Comparison of ENCODE assay signal across 9 mouse cellular contexts in the genomic region with DNA sequence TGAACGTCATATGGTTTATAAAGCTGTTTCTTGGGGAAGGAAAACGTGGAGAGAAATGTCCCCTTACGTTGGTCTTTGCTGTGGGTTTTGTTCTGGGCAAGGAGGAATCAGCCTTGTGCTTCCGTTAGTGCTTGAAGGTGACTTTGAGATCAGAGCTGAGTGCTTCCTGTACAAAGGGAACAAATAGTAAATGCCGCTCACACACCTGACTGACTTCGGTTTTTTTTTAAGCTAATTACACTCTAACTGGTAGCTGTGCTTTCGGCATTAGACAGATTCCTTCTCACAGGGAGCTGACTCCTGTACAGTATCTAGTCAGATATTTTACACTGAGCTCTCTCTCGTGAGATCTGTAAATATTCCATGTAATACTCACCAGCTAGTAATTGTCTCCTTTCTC. TPM values are rescaled to one million over a fixed set of nuclear protein-coding genes. Genes with fewer than 3 reads are reported as not detected.
DNase-seq lines count a peak whose midpoint lies in the region; ATAC-seq and TF ChIP-seq lines count a peak whose summit lies in the region.
"Had no signal": no experiment of that assay in that cellular context is flagged by ENCODE, and none has a peak within 500 bp of the region (broad histone marks: within the 10 kb centered on the region; RNA-seq: fewer than 3 reads in every experiment).

No protein-coding gene starts in this region.

- H3K4me3 ChIP-seq in heart, embryonic 14.5 days (ENCODE audit: control insufficient read depth in 1 of 2, insufficient read depth in 1 of 2, low read depth in 1 of 2, low read length in 2 of 2) = no peak overlapping the region
- no peak overlapping the region for H3K4me3 ChIP-seq in thymus, adult 2 months (ENCODE audit: control insufficient read depth, insufficient read depth, low read length)
- no peak overlapping the region for H3K4me3 ChIP-seq in intestine, embryonic 16.5 days (ENCODE audit: low read length)

- H3K36me3 ChIP-seq in heart, embryonic 14.5 days (ENCODE audit: control insufficient read depth, insufficient read depth, low read length) = no peaks in the 10 kb centered on the region
- H3K36me3 ChIP-seq in thymus, adult 2 months (ENCODE audit: control insufficient read depth, insufficient read depth, low read length) = no peaks in the 10 kb centered on the region
- no peaks in the 10 kb centered on the region for H3K36me3 ChIP-seq in intestine, embryonic 16.5 days (ENCODE audit: control insufficient read depth, insufficient read depth, low read length)

- no peaks in the 10 kb centered on the region for H3K27me3 ChIP-seq in heart, embryonic 14.5 days (ENCODE audit: control insufficient read depth, insufficient read depth, low read length)
- no peaks in the 10 kb centered on the region for H3K27me3 ChIP-seq in thymus, adult 2 months (ENCODE audit: control insufficient read depth, insufficient read depth, low read length)
- H3K27me3 ChIP-seq in intestine, embryonic 16.5 days (replicated peaks; ENCODE audit: control insufficient read depth, insufficient read depth, low read length) = no peaks in the 10 kb centered on the region

- H3K4me1 ChIP-seq in heart, embryonic 14.5 days (ENCODE audit: control insufficient read depth in 2 of 2, insufficient read depth in 2 of 2, low read length in 2 of 2) = peaks cover 9 to 27% of the 10 kb centered on the region in 2 experiments
- H3K4me1 ChIP-seq in thymus, adult 2 months (replicated peaks; ENCODE audit: control insufficient read depth, insufficient read depth, low read length) = peaks cover 23% of the 10 kb centered on the region
- H3K4me1 ChIP-seq in intestine, embryonic 16.5 days (ENCODE audit: control insufficient read depth, insufficient read depth, low read length) = peaks cover 33% of the 10 kb centered on the region

- H3K9ac ChIP-seq in heart, embryonic 14.5 days (ENCODE audit: low read length) = peak overlapping the region; percentile 31
- no peak overlapping the region for H3K9ac ChIP-seq in intestine, embryonic 16.5 days (ENCODE audit: low read depth, low read length)

- H3K4me2 ChIP-seq in heart, embryonic 14.5 days (ENCODE audit: low read length) = peak overlapping the region; percentile 26
- no peak overlapping the region for H3K4me2 ChIP-seq in intestine, embryonic 16.5 days (ENCODE audit: low read depth, low read length)

- DNase-seq in heart, postnatal 36 days = no peak
- DNase-seq in thymus, adult 2 months = peak; percentile 41
- DNase-seq in thymus, postnatal 36 days = no peak
- DNase-seq in kidney, adult 9 months = peak; percentile 90
- DNase-seq in thymus, postnatal 14 days = peak; percentile 52
- DNase-seq in gastrocnemius, postnatal 4 days (ENCODE audit: low spot score in 2 of 2) = no peak
- DNase-seq: cerebellum, adult 9-10 months had no signal

- no peak for TF ChIP-seq POLR2A in thymus, adult 2 months (IDR thresholded peaks at IDR 0.05; ENCODE audit: control insufficient read depth, extremely low read depth, insufficient read depth, low read length, poor library complexity)

- peaks cover under 1% of the 10 kb centered on the region; the same call in 1 of the 2 replicates for H3K9me3 ChIP-seq in heart, embryonic 14.5 days (ENCODE audit: control insufficient read depth, low read length)
- no peaks in the 10 kb centered on the region for H3K9me3 ChIP-seq in intestine, embryonic 16.5 days (ENCODE audit: control insufficient read depth, low read length)

- intact Hi-C loops in heart, postnatal 36 days (cut with DNase I) = no loop called here

- ATAC-seq in heart, embryonic 14.5 days (ENCODE audit: insufficient number of reproducible peaks, insufficient read depth, low FRiP score, low read depth) = no peak
- ATAC-seq in intestine, embryonic 16.5 days = no peak

- TF ChIP-seq CTCF in thymus, adult 2 months (IDR thresholded peaks at IDR 0.05; ENCODE audit: borderline replicate concordance, control insufficient read depth, extremely low read depth, insufficient read depth, low read length, poor library complexity) = no peak

- peak overlapping the region; percentile 50 to 70 for H3K27ac ChIP-seq in heart, embryonic 14.5 days (replicated peaks in 1 of 2; ENCODE audit: control insufficient read depth in 1 of 2, insufficient read depth in 1 of 2, low read depth in 2 of 2, low read length in 2 of 2)
- no peak overlapping the region for H3K27ac ChIP-seq in thymus, adult 2 months (ENCODE audit: control insufficient read depth, insufficient read depth, low read length)
- H3K27ac ChIP-seq in intestine, embryonic 16.5 days (ENCODE audit: low read length) = no peak overlapping the region

- 38% methylated on average over 8 of the region's 8 CpGs for WGBS in heart, embryonic 14.5 days
- 5% methylated on average over 8 of the region's 8 CpGs for WGBS in thymus, adult 2 months
- 41% methylated on average over 8 of the region's 8 CpGs for WGBS in intestine, embryonic 16.5 days

RNA-seq across cellular contexts. Expression of a gene that starts 29.9 kb away (rescaled TPM):
- polyA plus RNA-seq in heart, embryonic 14.5 days (2014; fragmentation: Nextera tagmentation; extraction: Ambion mirVana) = 12.5 and 13.1 TPM in 2 replicates
- total RNA-seq in heart, postnatal 36 days (2021) = 10 to 100 TPM; 23.0 to 27.1 TPM
- polyA plus RNA-seq in thymus, adult 2 months (2012; rRNA removed) = 70.0 and 73.4 TPM in 2 replicates
- total RNA-seq in gastrocnemius, postnatal 4 days (2021) = 10 to 100 TPM; 17.2 to 21.9 TPM
- 8.7 and 9.5 TPM in 2 replicates for polyA plus RNA-seq in intestine, embryonic 16.5 days (2015; fragmentation: Nextera tagmentation; extraction: Ambion mirVana)

Comparison
In these comparisons a context has a peak if more than half of its experiments do, and no peak if none do; other contexts are left out.
1. DNase-seq: peak in thymus, adult 2 months (single experiment), kidney, adult 9 months (single experiment) and thymus, postnatal 14 days (single experiment); none in heart, postnatal 36 days (0 of 2), thymus, postnatal 36 days (0 of 2) and gastrocnemius, postnatal 4 days (0 of 2).
2. H3K27ac ChIP-seq: peak in heart, embryonic 14.5 days (2 of 2); none in thymus, adult 2 months (single experiment) and intestine, embryonic 16.5 days (single experiment).